Mouse (Mus musculus): ENCODE measurements around the gene Mettl22.

DNA sequence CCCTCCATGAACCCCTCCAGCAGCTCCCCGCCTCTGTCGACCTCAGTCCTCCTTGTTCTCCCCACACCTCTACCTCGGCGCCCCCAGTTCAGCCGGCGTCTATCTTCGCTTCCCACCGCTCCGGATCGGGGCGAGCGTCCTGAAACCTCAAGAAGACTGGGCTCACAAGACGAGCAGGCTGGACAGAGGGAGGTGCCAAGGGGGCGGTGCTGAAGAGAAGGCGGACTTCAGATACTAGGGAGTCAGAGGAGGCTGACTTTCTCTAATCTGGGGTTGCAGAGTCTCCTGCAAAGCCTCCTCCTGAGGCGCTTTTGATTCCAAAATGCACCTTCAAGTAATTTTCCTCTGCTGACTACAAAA, 45.6 kb upstream of the Mettl22 start, which contains the start of gene Tmem114:
- TF ChIP-seq CTCF (IDR thresholded peaks at IDR 0.05; ENCODE audit: low read depth) = no peak
- no peak for TF ChIP-seq EP300 (IDR thresholded peaks at IDR 0.05; ENCODE audit: low read depth)

Measured in liver, embryonic 14.5 days (tissue).